Mouse (Mus musculus): ENCODE measurements at regions not wholly inside any gene's neighbourhood (a gene's known extent, or its start where the extent isn't known, plus 50 kb on each side); places are given as distances from the start of the nearest gene placed in this dataset.

GRCm38 (mm10) chr17:85821861-85822260, 133.8 kb upstream of the Six2 start:
- Histone ChIP-seq H3K4me2 (ENCODE audit: low read depth) (no peak overlapping the region), H3K4me1 (replicated peaks; ENCODE audit: control insufficient read depth in 2 of 2, insufficient read depth in 2 of 2, low read length in 1 of 2) (no peaks in the 10 kb centered on the region), H3K36me3 (replicated peaks; ENCODE audit: control insufficient read depth, insufficient read depth, low read depth) (no peaks in the 10 kb centered on the region), H3K27me3 (ENCODE audit: control insufficient read depth, insufficient read depth, low read length) (no peaks in the 10 kb centered on the region), H3K9ac (replicated peaks) (no peak overlapping the region), H3K27ac (no peak overlapping the region), H3K9me3 (ENCODE audit: control insufficient read depth, low read length) (no peaks in the 10 kb centered on the region), H3K4me3 (ENCODE audit: insufficient read depth in 1 of 2, low read depth in 2 of 2, low read length in 2 of 2) (no peak overlapping the region)
- no peak for TF ChIP-seq EP300 (IDR thresholded peaks at IDR 0.05; ENCODE audit: low read depth)
- TF ChIP-seq CTCF (IDR thresholded peaks at IDR 0.05; ENCODE audit: low read depth), result no peak
- no peak for DNase-seq (ENCODE audit: low read depth in 3 of 3, low spot score in 3 of 3)
- WGBS (ENCODE audit: insufficient replicate concordance), result 55% methylated on average over 4 of the region's 4 CpGs
- ATAC-seq (ENCODE audit: insufficient read depth), result no peak

- no peak overlapping the region for H3K4me3 ChIP-seq (ENCODE audit: insufficient read depth in 1 of 2, low read depth in 2 of 2, low read length in 2 of 2)
Measured at GRCm38 (mm10) chr17:85818098-85818855, 130.2 kb upstream of the Six2 start.

GRCm38 (mm10) chr17:85816521-85816920, 128.4 kb upstream of the Six2 start:
- H3K27ac ChIP-seq, result no peak overlapping the region
- ATAC-seq (ENCODE audit: insufficient read depth) (no peak), DNase-seq (ENCODE audit: low read depth in 3 of 3, low spot score in 3 of 3) (no peak)
- H3K36me3 ChIP-seq (replicated peaks; ENCODE audit: control insufficient read depth, insufficient read depth, low read depth), result no peaks in the 10 kb centered on the region
- 70% methylated on average over 8 of the region's 8 CpGs for WGBS (ENCODE audit: insufficient replicate concordance)
- H3K9me3 ChIP-seq (ENCODE audit: control insufficient read depth, low read length), result no peaks in the 10 kb centered on the region
- TF ChIP-seq CTCF (IDR thresholded peaks at IDR 0.05; ENCODE audit: low read depth) (no peak), EP300 (IDR thresholded peaks at IDR 0.05; ENCODE audit: low read depth) (no peak)
- H3K27me3 ChIP-seq (ENCODE audit: control insufficient read depth, insufficient read depth, low read length), result no peaks in the 10 kb centered on the region
- H3K4me2 ChIP-seq (ENCODE audit: low read depth), result no peak overlapping the region
- no peak overlapping the region for H3K9ac ChIP-seq (replicated peaks)
- H3K4me1 ChIP-seq (replicated peaks; ENCODE audit: control insufficient read depth in 2 of 2, insufficient read depth in 2 of 2, low read length in 1 of 2), result no peaks in the 10 kb centered on the region
- H3K4me3 ChIP-seq (ENCODE audit: insufficient read depth in 1 of 2, low read depth in 2 of 2, low read length in 2 of 2), result no peak overlapping the region

More at GRCm38 (mm10) chr17:85818098-85818855, 130.2 kb upstream of the Six2 start:
- WGBS (ENCODE audit: insufficient replicate concordance), result 68% methylated on average over 17 of the region's 17 CpGs
- H3K9me3 ChIP-seq (ENCODE audit: control insufficient read depth, low read length), result no peaks in the 10 kb centered on the region
- no peak overlapping the region for H3K4me2 ChIP-seq (ENCODE audit: low read depth)
- no peaks in the 10 kb centered on the region for H3K4me1 ChIP-seq (replicated peaks; ENCODE audit: control insufficient read depth in 2 of 2, insufficient read depth in 2 of 2, low read length in 1 of 2)
- H3K9ac ChIP-seq (replicated peaks), result no peak overlapping the region
- no peak for ATAC-seq (ENCODE audit: insufficient read depth)
- no peaks in the 10 kb centered on the region for H3K36me3 ChIP-seq (replicated peaks; ENCODE audit: control insufficient read depth, insufficient read depth, low read depth)
- no peak for TF ChIP-seq EP300 (IDR thresholded peaks at IDR 0.05; ENCODE audit: low read depth)
- no peak for TF ChIP-seq CTCF (IDR thresholded peaks at IDR 0.05; ENCODE audit: low read depth)
- DNase-seq (ENCODE audit: low read depth in 3 of 3, low spot score in 3 of 3), result no peak
- no peak overlapping the region for H3K27ac ChIP-seq
- no peaks in the 10 kb centered on the region for H3K27me3 ChIP-seq (ENCODE audit: control insufficient read depth, insufficient read depth, low read length)

GRCm38 (mm10) chr17:85816056-85816455, 128.0 kb upstream of the Six2 start:
- DNase-seq (ENCODE audit: low read depth in 3 of 3, low spot score in 3 of 3) (no peak), ATAC-seq (ENCODE audit: insufficient read depth) (no peak)
- Histone ChIP-seq H3K9ac (replicated peaks) (no peak overlapping the region), H3K9me3 (ENCODE audit: control insufficient read depth, low read length) (no peaks in the 10 kb centered on the region), H3K4me3 (ENCODE audit: insufficient read depth in 1 of 2, low read depth in 2 of 2, low read length in 2 of 2) (no peak overlapping the region), H3K4me2 (ENCODE audit: low read depth) (no peak overlapping the region), H3K36me3 (replicated peaks; ENCODE audit: control insufficient read depth, insufficient read depth, low read depth) (no peaks in the 10 kb centered on the region), H3K4me1 (replicated peaks; ENCODE audit: control insufficient read depth in 2 of 2, insufficient read depth in 2 of 2, low read length in 1 of 2) (no peaks in the 10 kb centered on the region), H3K27me3 (ENCODE audit: control insufficient read depth, insufficient read depth, low read length) (no peaks in the 10 kb centered on the region), H3K27ac (no peak overlapping the region)
- 72% methylated on average over 8 of the region's 8 CpGs for WGBS (ENCODE audit: insufficient replicate concordance)
- TF ChIP-seq EP300 (IDR thresholded peaks at IDR 0.05; ENCODE audit: low read depth) (no peak), CTCF (IDR thresholded peaks at IDR 0.05; ENCODE audit: low read depth) (no peak)

GRCm38 (mm10) chr17:85808580-85808979, 120.5 kb upstream of the Six2 start:
- no peak overlapping the region for H3K27ac ChIP-seq
- no peak overlapping the region for H3K9ac ChIP-seq (replicated peaks)
- H3K36me3 ChIP-seq (replicated peaks; ENCODE audit: control insufficient read depth, insufficient read depth, low read depth), result no peaks in the 10 kb centered on the region
- H3K4me1 ChIP-seq (replicated peaks; ENCODE audit: control insufficient read depth in 2 of 2, insufficient read depth in 2 of 2, low read length in 1 of 2), result no peaks in the 10 kb centered on the region
- H3K4me3 ChIP-seq (ENCODE audit: insufficient read depth in 1 of 2, low read depth in 2 of 2, low read length in 2 of 2), result no peak overlapping the region
- no peak for DNase-seq (ENCODE audit: low read depth in 3 of 3, low spot score in 3 of 3)
- no peak overlapping the region for H3K4me2 ChIP-seq (ENCODE audit: low read depth)
- H3K9me3 ChIP-seq (ENCODE audit: control insufficient read depth, low read length), result no peaks in the 10 kb centered on the region
- no peak for ATAC-seq (ENCODE audit: insufficient read depth)
- TF ChIP-seq CTCF (IDR thresholded peaks at IDR 0.05; ENCODE audit: low read depth) (no peak), EP300 (IDR thresholded peaks at IDR 0.05; ENCODE audit: low read depth) (no peak)
- no peaks in the 10 kb centered on the region for H3K27me3 ChIP-seq (ENCODE audit: control insufficient read depth, insufficient read depth, low read length)
- 49% methylated on average over 5 of the region's 5 CpGs for WGBS (ENCODE audit: insufficient replicate concordance)
